Mouse (Mus musculus): ENCODE measurements around the gene Grid2. TPM values are rescaled to one million over a fixed set of nuclear protein-coding genes. Genes with fewer than 3 reads are reported as not detected.

Grid2 gene
- 0.52 and 0.63 TPM in 2 replicates for polyA plus RNA-seq (2015; fragmentation: Nextera tagmentation; extraction: Ambion mirVana)

DNA sequence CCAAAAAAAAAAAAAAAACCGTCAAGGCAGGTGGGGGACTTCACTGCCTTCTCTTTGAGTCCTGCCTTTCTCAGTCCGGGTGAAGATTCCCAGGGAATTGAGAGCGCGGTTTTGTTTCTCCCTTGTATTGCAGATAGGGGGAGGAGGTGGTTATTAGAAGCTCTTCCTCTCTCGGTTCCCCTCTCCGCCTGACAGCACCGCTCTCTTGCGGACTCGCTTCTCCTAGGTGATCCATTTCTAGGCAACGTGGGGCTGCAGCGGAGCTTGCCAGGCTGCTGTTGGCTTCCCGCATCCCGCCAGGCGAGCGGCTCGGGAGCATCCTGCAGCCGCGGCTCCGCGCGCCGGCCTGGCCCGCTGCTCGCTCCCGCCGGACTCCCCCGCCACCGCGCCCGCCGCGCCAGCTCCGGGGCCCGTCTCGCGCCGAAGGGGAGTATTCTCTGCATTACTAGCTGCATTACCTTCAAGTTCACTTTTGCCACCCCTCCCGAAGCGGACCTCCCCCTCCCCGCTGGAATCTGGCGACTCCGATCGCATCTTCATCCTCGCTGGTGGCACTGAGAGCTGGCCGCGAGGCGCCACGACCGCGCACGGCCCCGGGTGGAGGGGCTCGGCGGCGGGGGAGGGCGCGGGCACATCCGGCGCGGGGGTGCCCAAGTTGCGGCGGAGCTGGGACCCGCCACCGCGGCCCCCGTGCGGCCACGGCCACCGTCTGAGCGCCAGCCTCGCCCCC, at the start of gene Grid2:
TSS of gene Grid2 (plus strand) at position 51 of the 730 bp plus-strand sequence.
- no peaks in the 10 kb centered on the region for H3K9me3 ChIP-seq (replicated peaks)
- H3K4me2 ChIP-seq, result peak within 1 kb of the TSS; percentile 98
- H3K27ac ChIP-seq, result no peak within 1 kb of the TSS
- H3K4me3 ChIP-seq, result peak within 1 kb of the TSS; percentile 84
- H3K9ac ChIP-seq, result peak within 1 kb of the TSS; percentile 63
- under 1% methylated on average over 70 of the region's 71 CpGs for WGBS
- peaks cover 11% of the 10 kb centered on the region for H3K4me1 ChIP-seq (replicated peaks)
- no peaks in the 10 kb centered on the region for H3K36me3 ChIP-seq
- H3K27me3 ChIP-seq, result peaks cover 17% of the 10 kb centered on the region
- ATAC-seq (replicated peaks; ENCODE audit: insufficient number of reproducible peaks, insufficient read depth, low FRiP score, low read depth), result no peak; the same call in 1 of the 2 replicates

DNA sequence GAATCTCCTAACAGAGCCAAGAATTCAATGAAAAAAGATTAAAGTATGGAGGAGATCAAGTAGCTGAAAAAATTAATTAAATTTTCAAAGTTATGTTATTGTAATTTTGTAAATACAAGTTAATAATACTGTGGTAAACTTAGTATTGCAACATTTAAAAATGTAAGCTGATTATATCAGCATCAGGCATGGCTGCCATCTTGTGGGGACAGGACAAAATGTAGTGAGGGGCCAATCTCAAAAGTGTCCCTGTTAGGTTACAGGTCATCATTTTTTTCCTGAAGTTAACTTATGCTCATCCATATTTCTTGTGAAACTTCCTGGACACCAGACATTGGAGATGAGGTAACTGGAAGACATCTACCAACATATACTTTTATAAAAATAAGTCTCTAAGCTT, 4.9 kb upstream of the Grid2 start:
- Histone ChIP-seq H3K27ac (no peak overlapping the region), H3K36me3 (no peaks in the 10 kb centered on the region), H3K4me2 (no peak overlapping the region), H3K27me3 (0 out of 2 replicates have a peak, but pooled peaks cover 8% of the 10 kb centered on the region), H3K9ac (no peak overlapping the region), H3K4me1 (replicated peaks) (no peaks in the 10 kb centered on the region), H3K9me3 (replicated peaks) (no peaks in the 10 kb centered on the region), H3K4me3 (no peak overlapping the region)
- no peak for ATAC-seq (replicated peaks; ENCODE audit: insufficient number of reproducible peaks, insufficient read depth, low FRiP score, low read depth)

DNA sequence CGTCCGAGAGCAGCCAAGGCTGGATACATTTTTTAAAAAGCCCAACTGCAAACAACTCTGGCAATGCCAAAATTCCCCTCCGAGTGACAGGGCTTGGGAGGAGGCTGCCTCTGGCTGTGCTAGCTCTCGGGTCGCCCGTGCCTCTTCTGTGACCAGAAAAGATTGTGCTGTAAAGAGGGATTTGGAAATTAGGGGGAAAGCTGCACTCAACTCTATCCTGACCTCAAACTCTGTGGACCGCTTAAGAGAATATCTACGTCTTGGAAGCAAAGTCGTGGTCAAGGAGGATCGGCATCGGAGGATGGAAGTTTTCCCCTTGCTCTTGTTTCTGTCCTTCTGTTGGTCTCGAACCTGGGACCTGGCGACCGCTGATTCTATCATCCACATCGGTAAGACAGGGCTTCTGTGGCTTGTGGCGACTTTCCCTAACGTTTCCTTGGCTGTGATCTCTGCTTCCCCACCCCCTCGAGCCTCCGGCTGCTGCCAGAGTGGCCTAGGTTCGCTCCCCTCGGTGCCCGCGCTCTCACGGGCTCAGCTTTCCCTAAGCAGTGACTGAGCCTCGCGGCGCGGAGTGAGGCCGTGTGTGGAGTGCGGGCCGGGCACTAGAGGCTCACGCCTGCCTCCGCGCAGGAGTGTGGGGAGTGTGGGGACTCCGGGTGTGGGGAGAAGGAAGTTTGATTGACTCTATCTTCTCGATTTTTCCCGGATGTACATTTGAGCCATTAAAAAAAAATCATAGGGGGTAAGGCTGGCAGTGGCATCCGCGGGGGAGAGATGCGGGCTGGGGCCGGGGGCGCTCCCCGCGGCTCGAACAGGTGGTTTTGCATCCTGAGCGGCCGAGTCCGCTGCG, 1.1 kb downstream of the Grid2 start:
- under 1% methylated on average over 49 of the region's 49 CpGs for WGBS
- Histone ChIP-seq H3K36me3 (no peaks in the 10 kb centered on the region), H3K27ac (0 out of 2 replicates have a peak overlapping the region, but pooled peaks have one; percentile 44), H3K27me3 (peaks cover 17% of the 10 kb centered on the region), H3K4me3 (peak overlapping the region; percentile 84), H3K9me3 (replicated peaks) (no peaks in the 10 kb centered on the region), H3K4me1 (replicated peaks) (peaks cover 11% of the 10 kb centered on the region), H3K4me2 (peak overlapping the region; percentile 98), H3K9ac (peak overlapping the region; percentile 63)
- ATAC-seq (replicated peaks; ENCODE audit: insufficient number of reproducible peaks, insufficient read depth, low FRiP score, low read depth), result peak; percentile 66

DNA sequence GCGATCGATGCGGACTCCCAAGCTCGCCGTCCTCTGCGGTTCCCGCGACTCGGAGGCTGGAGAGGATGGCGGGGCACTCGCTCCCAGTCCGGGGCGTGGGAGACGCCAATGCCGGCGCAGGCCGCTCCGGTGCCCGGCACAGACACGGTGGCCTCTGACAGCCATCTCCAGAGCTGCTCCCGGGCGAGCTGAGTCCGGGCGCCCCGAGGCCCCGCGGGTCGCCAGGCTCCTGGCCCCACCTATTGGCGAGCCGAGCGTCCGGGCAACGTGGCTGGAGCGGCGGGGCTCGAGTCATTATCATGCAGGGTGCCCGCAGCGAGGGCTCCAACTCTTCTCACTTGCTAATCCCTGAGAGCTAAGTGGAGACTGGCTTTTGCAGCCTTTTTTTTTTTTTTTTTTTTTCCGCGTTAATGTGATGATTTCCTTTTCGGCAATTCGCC, 1.8 kb downstream of the Grid2 start:
- Histone ChIP-seq H3K36me3 (no peaks in the 10 kb centered on the region), H3K4me1 (replicated peaks) (peaks cover 11% of the 10 kb centered on the region), H3K9ac (peak overlapping the region; percentile 63), H3K27me3 (peaks cover 17% of the 10 kb centered on the region), H3K27ac (peak overlapping the region; percentile 44; the same call in 1 of the 2 replicates), H3K4me3 (peak overlapping the region; percentile 84), H3K9me3 (replicated peaks) (no peaks in the 10 kb centered on the region), H3K4me2 (peak overlapping the region; percentile 98)
- peak; percentile 69 for ATAC-seq (replicated peaks; ENCODE audit: insufficient number of reproducible peaks, insufficient read depth, low FRiP score, low read depth)
- WGBS, result under 1% methylated on average over 40 of the region's 42 CpGs

DNA sequence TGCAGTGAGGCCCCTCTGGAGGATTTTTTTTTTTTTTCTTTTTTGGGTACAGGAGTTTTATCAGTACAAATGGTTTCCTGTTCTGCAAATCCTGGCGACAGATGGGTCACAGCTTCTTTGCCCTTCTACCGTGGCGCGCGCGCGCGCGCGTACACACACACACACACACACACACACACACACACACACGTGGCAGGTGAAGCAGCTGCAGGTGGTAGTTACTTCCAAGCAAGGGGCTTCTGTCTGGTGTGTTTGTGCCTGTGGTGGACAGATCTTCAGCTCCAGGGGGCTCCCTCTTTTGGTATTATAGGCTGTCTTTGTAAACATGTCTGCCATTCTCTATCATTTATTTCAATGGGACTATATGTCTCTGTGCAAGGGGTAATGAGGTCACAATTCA, 2.2 kb downstream of the Grid2 start:
- Histone ChIP-seq H3K9me3 (replicated peaks) (no peaks in the 10 kb centered on the region), H3K4me2 (peak overlapping the region; percentile 98), H3K36me3 (no peaks in the 10 kb centered on the region), H3K4me3 (peak overlapping the region; percentile 84), H3K4me1 (replicated peaks) (peaks cover 11% of the 10 kb centered on the region), H3K9ac (no peak overlapping the region), H3K27ac (no peak overlapping the region), H3K27me3 (peaks cover 17% of the 10 kb centered on the region)
- WGBS, result 3% methylated on average over 11 of the region's 11 CpGs
- ATAC-seq (replicated peaks; ENCODE audit: insufficient number of reproducible peaks, insufficient read depth, low FRiP score, low read depth), result no peak

DNA sequence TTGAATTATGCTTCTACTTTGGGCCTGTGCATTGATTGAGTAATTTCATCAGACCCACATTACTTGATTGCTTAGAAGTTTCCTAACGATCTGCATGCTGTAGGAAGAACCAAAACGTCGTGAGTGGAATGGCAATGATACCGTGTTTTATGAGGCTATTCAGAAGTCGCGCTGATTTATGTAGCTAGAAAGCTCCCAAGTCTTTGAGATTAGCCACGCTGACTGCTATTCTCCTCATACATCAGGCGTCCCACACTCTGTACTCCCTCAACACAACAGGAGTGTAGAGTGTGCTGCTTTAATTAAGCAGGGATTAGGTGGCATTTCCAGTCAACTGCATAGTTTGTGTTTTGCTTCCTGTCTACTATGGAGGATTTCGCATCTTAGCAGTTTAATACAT, 4.1 kb downstream of the Grid2 start:
- H3K27me3 ChIP-seq, result peaks cover 11% of the 10 kb centered on the region
- no peaks in the 10 kb centered on the region for H3K36me3 ChIP-seq
- WGBS, result 62% methylated on average over 9 of the region's 9 CpGs
- no peak overlapping the region for H3K27ac ChIP-seq
- no peak overlapping the region for H3K9ac ChIP-seq
- no peaks in the 10 kb centered on the region for H3K9me3 ChIP-seq (replicated peaks)
- H3K4me1 ChIP-seq (replicated peaks), result peaks cover 11% of the 10 kb centered on the region
- no peak overlapping the region for H3K4me3 ChIP-seq
- H3K4me2 ChIP-seq, result no peak overlapping the region
- no peak for ATAC-seq (replicated peaks; ENCODE audit: insufficient number of reproducible peaks, insufficient read depth, low FRiP score, low read depth)

DNA sequence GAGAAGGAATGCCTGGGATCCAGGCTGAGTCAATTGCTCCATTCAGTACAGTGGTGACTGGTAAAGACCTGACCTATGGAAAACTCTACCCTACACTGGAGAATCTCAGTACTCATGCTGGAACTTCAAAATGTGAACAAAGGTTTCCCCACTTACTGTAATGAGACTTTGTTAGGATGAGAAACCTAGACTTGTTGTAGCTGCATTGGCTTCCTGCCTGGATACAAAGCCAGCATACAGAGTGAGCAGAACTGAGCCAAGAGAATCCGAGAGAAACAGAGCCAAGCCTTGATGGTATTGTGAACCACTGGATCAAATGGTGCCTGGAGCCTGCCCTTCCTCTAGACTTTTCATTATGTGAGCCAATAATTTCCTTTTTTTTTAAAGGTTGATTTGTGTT, 28.7 kb downstream of the Grid2 start:
- no peaks in the 10 kb centered on the region for H3K36me3 ChIP-seq
- no peak overlapping the region for H3K4me3 ChIP-seq
- H3K9ac ChIP-seq, result no peak overlapping the region
- no peak overlapping the region for H3K4me2 ChIP-seq
- 83% methylated on average over 1 of the region's 1 CpGs for WGBS
- no peak overlapping the region for H3K27ac ChIP-seq
- H3K4me1 ChIP-seq (replicated peaks), result no peaks in the 10 kb centered on the region
- no peak for ATAC-seq (replicated peaks; ENCODE audit: insufficient number of reproducible peaks, insufficient read depth, low FRiP score, low read depth)
- H3K9me3 ChIP-seq (replicated peaks), result no peaks in the 10 kb centered on the region
- no peaks in the 10 kb centered on the region for H3K27me3 ChIP-seq

DNA sequence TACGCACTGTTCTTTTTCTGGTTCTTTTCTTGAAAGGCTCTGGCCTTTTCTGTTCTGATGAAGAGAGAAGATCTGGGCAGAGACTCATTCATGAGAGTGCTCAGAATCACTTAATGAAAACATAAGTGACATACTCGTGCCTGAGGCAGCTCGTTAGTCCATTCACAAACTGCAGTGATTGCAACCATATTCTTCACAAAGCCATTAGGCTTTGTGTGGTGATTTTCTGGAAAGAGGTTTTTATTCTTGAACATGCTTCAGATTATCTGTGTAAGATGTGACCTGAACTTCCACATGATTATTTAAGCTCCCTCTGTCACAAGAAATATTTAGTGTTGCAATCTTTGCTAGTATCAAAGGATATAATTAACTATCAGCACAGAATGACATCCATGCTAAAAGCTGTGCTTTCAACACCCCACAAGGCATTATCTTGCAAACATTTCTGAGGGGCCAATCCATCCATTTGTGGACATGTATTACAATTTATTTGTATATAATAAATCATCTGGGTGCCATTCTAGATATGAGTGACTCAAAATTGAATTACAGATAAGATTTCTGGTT, 86.8 kb downstream of the Grid2 start:
- H3K27ac ChIP-seq, result no peak overlapping the region
- no peak overlapping the region for H3K4me3 ChIP-seq
- H3K4me1 ChIP-seq (replicated peaks), result no peaks in the 10 kb centered on the region
- ATAC-seq (replicated peaks; ENCODE audit: insufficient number of reproducible peaks, insufficient read depth, low FRiP score, low read depth), result no peak
- WGBS, result 68% methylated on average over 3 of the region's 3 CpGs
- no peaks in the 10 kb centered on the region for H3K9me3 ChIP-seq (replicated peaks)
- no peak overlapping the region for H3K9ac ChIP-seq
- H3K27me3 ChIP-seq, result no peaks in the 10 kb centered on the region
- H3K36me3 ChIP-seq, result no peaks in the 10 kb centered on the region
- no peak overlapping the region for H3K4me2 ChIP-seq

DNA sequence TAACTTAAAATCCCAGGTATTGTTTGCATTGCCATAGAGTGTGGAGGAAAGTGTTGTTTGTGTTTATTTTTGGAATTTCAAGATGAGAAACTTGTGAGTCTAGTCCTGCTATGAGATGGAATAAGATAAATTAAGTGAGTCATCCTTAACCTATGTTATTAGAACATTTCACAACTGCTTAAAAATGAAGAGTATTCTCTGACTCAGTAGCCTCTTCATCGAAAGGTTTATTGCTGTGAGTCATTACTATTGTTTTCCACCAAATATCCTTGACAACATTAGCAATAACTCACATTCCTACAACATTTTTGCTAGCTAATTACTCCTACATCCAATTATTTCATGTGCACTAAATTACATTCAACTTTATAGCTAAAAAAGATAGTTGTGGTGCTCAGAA, 91.3 kb downstream of the Grid2 start:
- no peak overlapping the region for H3K4me2 ChIP-seq
- H3K27ac ChIP-seq, result no peak overlapping the region
- H3K4me3 ChIP-seq, result no peak overlapping the region
- no peak for ATAC-seq (replicated peaks; ENCODE audit: insufficient number of reproducible peaks, insufficient read depth, low FRiP score, low read depth)
- H3K9ac ChIP-seq, result no peak overlapping the region
- no peaks in the 10 kb centered on the region for H3K36me3 ChIP-seq
- H3K9me3 ChIP-seq (replicated peaks), result no peaks in the 10 kb centered on the region
- no peaks in the 10 kb centered on the region for H3K4me1 ChIP-seq (replicated peaks)
- H3K27me3 ChIP-seq, result no peaks in the 10 kb centered on the region
- 83% methylated on average over 1 of the region's 1 CpGs for WGBS

DNA sequence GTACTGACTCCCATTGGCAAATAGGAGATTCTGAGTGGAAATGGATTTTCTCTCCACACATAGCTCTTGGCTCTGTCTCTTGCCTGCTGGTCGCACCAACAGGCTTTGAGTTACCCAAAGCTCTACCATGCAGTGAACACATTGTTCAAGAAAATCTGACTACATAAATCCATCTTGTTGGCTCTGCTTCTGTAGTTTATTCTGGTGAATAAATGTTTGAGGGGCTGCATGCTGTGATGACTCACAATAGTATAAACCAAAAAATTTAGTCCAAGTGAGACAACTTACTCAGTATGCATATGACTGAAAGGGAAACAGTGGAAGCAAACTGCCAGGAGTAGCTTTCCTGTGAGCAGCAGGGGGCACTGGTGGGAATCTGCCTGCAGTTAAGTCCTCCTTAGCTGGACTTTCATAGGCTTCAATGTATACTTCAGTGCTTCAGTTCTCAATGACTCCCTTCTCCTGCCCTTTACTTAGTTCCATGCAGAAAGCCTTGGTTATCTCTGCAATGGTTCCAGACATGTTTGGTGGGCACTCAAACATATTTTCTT, 125.5 kb downstream of the Grid2 start:
- Histone ChIP-seq H3K4me3 (no peak overlapping the region), H3K27me3 (no peaks in the 10 kb centered on the region), H3K9ac (no peak overlapping the region), H3K27ac (no peak overlapping the region), H3K4me2 (no peak overlapping the region), H3K36me3 (no peaks in the 10 kb centered on the region), H3K4me1 (replicated peaks) (no peaks in the 10 kb centered on the region), H3K9me3 (replicated peaks) (no peaks in the 10 kb centered on the region)
- WGBS, result 79% methylated on average over 1 of the region's 1 CpGs
- no peak for ATAC-seq (replicated peaks; ENCODE audit: insufficient number of reproducible peaks, insufficient read depth, low FRiP score, low read depth)

DNA sequence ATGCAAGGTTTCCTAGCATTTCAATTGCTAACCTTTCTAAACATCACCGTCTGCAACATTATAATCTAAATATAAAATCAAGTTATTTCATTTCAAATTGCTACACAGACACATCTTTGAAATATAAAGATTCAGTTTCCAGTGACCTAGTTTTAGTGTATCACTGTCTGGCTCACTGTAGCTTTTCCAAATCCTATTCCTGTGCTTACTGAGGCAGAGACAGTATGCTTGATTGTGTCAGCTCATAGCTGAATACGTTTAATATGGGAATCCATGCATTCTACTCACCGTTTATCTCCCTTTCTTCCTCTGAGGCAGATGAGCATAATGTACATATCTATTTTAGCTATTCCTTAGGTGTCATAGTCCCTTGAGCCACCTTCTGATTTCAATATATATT, 146.0 kb downstream of the Grid2 start:
- H3K4me2 ChIP-seq, result no peak overlapping the region

More for the DNA sequence above, 146.0 kb downstream of the Grid2 start:
- no peak overlapping the region for H3K9ac ChIP-seq
- no peak overlapping the region for H3K27ac ChIP-seq
- WGBS, result 66% methylated on average over 3 of the region's 3 CpGs
- H3K4me1 ChIP-seq (replicated peaks), result no peaks in the 10 kb centered on the region
- H3K9me3 ChIP-seq (replicated peaks), result no peaks in the 10 kb centered on the region
- H3K4me3 ChIP-seq, result no peak overlapping the region
- ATAC-seq (replicated peaks; ENCODE audit: insufficient number of reproducible peaks, insufficient read depth, low FRiP score, low read depth), result no peak
- no peaks in the 10 kb centered on the region for H3K27me3 ChIP-seq
- no peaks in the 10 kb centered on the region for H3K36me3 ChIP-seq
